Mouse (Mus musculus) heart, adult 2 months (tissue): ENCODE measurements around the gene Gfra1.

ENCODE experiments used
- CTCF ChIP-seq: fragments of 200-600 bp; IDR thresholded peaks from 2 replicates; pipeline ENCODE4 v1.8.1; 2022; ENCODE audit warnings: antibody characterized with exemption, mild to moderate bottlenecking, moderate library complexity
- POLR2A ChIP-seq: fragments of 200-500 bp; IDR thresholded peaks from 2 replicates; pipeline ENCODE4 v1.6.1; 2011; ENCODE audit warnings: mild to moderate bottlenecking, low read depth, low read length, control low read depth; ENCODE audit not compliant: insufficient read depth

GRCm38 (mm10) chr19:58190947-58191346 lies 264.8 kb downstream of the Gfra1 start:
- no peak for TF ChIP-seq POLR2A
- no peak for TF ChIP-seq CTCF
